Mouse (Mus musculus): ENCODE results near the gene Vamp3. TPM values are rescaled to one million over a fixed set of nuclear protein-coding genes. Genes with fewer than 3 reads are reported as not detected.

Vamp3 gene
- total RNA-seq (2021) = 10 to 100 TPM; 87.4 to 91.7 TPM
- long read RNA-seq, experiment 1, transcript Vamp3-201 (5 exons, 2,120 nt) = major isoform, 96 of 113 reads
- long read RNA-seq, experiment 1, partial matches to known transcripts = 2 of 113 reads
- long read RNA-seq, experiment 1, other reads (novel, unspliced or antisense) = 15 of 113 reads
- long read RNA-seq, experiment 2, transcript Vamp3-201 (5 exons, 2,120 nt) = major isoform, 72 of 98 reads
- long read RNA-seq, experiment 2, partial matches to known transcripts = 1 of 98 reads
- long read RNA-seq, experiment 2, other reads (novel, unspliced or antisense) = 25 of 98 reads

DNA sequence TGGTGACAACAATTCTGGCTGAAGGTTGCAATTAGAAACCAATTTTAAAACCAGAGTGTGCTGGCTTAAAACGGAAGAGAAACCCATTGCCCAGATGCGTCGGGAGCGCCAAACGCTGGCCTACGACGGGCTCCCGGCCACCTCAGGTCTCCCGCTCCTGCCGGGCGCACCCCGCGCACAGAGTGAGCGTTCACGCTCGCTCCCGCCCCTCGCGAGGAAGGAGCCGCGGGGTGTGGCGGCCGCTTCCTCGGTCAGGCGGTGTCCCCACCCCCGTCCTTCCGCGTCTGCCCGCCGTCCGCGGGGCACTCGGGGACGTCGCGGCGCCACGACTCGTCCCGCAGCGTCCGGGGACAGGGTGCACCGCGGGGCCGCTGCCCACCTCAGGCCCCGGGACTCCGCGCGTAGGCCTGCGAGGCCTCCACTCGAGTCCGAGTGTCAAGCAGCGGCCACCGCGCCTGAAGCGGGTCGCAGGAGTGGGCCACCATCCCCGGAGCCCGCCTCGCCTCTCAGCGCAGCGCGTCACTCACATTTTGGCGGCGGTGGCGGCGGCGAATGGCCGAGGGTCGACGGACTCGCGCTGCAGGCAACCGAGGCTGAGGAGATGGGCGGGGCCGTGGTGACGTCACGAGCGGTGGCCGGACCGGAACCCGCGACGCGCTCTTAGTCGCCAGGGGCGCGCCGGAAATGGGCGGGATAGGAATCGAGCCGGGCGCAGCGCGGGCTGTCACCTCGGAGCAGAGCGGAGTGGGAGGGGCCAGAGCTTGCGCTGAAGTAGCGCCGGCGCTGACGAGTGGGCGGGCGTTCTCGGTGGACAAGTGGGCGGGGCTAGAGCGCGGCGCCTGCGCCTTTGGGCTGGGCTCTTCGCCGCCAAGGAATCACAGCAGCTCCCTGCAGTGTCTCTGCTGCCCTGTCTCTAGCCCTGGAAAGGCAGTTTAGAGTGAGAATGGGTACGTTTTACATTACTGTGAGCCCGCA is at the start of gene Vamp3:
Gene Vamp3, minus strand, starts transcription at position 617 of the 975 bp plus-strand sequence.
- DNase-seq = peak; percentile 99

DNA sequence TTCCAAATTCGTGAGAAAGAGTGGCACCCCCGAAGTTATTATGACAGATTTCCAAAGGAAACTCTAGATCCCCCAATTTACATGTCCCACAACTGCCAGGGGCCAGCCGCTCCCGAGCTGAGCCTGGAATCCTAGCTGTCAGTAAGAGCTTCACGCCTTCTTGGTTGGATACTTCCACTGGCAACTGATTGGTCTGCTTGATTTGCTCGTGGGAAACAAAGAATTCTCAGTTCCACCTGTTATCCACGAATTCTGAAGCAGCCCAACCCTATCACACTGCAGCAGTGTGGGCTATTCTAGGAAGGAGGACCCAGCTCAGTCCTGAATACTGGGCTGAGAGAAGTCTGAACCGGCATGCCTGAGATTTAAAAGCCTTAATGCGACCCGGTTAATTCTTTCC is 48.7 kb upstream of the Vamp3 start:
- no peak for DNase-seq

DNA sequence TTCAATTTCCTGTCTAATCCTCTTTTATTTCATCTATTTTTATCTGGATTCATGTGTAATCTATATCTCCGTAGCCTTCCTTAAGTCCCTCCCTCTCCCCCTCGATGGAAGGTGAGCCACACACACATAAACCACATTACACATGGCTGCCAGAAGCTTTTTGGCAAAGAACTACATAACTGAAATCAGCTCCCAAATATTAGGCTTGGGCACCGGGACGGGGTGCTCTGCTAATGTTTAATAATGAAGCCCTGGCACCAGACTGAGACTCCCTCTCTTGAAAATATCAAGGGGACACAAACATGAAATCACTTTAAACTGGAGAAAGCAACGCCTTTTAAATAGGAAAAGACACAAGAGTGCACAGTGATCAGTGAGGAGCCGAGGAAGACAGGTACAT is 48.1 kb upstream of the Vamp3 start:
- no peak for DNase-seq

DNA sequence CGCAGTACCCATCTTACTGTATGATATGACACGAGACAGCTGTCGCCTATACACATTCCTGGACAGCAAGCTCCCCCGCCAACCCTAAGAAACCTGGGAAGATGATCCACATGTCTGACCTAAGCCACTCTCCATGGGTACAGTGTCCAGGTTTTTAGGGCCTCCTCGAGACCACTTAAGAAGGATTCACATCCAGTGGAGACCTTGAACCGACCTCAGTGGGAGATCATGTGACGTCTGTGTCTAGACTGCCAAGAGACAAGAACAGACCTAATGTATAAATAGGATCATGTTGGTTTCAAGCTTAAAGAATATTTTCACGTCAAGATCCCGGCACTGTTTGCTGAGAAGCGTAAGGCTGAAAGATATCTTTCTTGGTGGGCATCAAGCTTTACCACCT is 46.4 kb upstream of the Vamp3 start:
- DNase-seq = no peak

DNA sequence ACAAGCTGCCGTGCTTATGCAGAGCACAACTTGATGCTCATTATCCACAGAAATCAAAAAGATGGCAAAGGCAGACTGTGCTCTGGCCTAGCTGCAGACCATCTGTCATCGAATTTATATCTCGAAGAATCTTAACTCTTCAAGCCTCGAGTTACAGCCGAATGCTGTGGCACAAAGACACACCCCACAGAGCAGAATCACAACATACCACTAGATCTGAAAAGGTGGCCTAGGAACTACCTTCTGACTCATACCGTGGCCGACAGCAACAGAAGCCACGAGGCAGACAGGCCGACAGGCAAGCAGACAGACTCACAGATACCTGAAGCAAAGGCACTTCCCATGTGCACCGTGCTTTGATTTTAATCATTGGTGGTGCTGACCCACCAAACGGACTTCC is 45.9 kb upstream of the Vamp3 start:
- DNase-seq = no peak

DNA sequence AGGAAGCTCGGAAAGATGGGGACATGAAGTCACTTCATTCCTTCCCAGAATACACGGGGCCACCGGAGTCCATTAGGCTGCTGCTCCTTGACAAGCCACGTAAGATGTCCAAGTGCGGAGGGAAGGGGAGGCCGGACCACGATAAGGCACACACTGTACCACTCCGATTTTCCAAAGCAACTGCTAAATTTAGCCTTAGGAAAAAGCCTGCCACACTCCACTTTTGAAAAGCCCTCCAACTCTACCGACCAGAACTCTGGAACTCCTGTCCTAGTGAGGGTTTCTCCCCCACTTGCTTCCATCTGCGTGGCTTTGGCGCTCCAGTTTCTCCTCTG is 39.3 kb upstream of the Vamp3 start:
- DNase-seq = no peak

DNA sequence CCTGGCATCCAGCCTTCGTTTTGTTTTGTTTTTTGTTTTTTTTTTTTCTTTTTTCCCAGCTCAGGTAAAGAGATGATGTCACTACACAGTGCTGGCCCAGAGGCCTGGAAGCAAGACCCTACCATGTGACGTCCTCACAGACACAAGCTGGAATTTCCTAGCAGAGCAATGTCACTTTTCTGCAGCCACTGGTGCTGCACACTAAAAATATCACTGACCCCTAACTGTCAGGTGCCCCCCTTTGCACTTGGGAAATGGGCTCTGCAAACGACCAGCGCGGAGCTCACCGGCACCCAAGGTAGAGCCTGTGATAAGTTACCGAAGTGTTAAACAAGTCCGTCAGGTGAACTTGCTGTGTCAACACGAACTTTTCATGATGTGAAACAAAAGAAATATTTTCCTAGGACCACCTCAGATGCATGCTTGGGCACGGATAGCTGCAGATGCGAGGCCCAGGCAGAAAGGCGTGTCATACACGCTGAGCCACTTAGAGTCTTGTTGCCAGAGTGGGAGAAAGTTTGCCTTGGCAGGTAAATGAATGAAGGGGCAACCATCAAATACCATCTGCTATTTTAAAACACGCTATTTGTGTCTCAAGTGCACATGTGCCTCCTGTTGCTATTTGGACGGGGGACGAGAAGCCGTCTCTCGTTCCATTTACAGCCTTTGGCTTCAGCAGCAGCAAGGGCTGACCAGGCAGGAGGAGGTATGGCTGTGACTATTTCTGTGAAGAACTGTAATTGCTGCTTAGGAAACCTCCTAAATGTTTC is 38.8 kb upstream of the Vamp3 start:
- no peak for DNase-seq

DNA sequence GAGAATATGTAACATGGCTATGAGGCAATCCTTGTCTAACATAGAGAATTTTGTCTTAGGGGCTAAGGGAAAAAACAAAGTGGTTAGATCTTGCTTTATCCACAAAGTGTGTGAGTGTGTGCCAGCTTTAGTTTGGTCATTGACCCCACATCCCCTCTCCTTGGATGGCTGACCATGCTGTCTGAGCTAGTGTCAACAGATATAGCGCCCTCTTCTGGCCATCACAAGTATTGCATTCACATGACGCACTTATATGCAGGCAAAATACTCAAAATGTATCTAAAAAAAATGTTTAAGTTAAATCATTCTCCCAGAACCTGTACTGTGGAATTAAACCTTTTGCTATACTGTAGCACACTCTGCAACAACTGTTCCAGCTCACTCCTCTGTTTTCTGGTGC is 37.4 kb upstream of the Vamp3 start:
- DNase-seq = peak; percentile 27

DNA sequence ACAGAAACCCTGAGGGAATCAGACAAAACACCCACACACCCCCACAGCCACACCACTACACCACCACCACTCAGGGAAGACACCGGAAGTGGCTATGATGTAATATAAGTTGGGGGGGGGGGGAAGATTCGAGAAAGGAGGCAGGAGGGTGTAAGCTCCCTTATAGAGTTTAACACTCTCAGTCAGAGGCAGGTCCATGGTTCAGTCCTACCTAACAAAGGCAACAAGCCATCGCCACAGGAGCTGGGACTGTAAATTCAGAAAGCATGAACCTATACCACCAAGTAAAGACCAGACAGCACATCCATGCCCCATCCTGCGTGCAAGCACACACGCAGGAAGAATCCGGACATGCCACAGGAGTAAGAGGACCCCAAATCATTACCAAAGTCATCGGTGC is 31.5 kb upstream of the Vamp3 start, which contains the start of gene Gm13090:
Gene Gm13090, plus strand, starts transcription at position 301 of the 400 bp plus-strand sequence.
- no peak for DNase-seq

DNA sequence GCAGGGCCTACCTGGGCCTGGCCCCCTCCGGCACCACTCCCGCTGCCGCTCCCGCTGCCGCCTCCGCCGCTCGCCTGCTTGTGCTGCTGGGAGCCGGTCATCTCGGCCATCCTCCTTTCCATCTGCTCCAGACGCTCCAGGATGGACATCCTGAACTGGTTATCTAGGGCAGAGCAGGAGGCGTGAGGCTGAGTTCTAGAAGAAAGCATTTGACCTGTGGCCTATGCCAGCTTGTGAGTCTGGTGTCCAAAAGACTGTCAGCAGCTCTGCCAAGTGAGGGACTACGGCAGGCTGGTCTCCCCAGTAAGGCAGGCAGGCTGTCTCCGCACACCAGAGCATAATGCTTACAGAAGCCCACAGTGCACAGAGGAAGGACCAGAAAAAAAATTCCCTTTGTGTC is 31.1 kb upstream of the Vamp3 start:
- no peak for DNase-seq

DNA sequence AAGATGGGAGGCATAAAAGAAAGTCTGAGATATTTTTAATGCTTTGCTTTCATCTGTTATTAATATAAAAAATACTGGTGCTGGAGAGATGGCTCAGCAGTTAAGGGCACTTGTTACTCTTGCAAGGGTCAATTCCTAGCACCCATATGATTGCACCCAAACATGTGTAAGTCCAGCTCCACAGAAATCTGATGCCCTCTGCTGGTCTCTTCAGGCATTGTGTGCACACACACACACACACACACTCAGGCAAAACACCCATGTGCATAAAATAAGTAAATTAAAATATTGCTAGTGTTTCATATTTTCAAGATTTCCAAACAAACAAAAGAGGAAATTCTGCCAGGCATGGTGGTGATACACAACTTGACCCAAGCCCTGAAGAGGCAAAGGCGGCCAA is 29.6 kb upstream of the Vamp3 start:
- no peak for DNase-seq

DNA sequence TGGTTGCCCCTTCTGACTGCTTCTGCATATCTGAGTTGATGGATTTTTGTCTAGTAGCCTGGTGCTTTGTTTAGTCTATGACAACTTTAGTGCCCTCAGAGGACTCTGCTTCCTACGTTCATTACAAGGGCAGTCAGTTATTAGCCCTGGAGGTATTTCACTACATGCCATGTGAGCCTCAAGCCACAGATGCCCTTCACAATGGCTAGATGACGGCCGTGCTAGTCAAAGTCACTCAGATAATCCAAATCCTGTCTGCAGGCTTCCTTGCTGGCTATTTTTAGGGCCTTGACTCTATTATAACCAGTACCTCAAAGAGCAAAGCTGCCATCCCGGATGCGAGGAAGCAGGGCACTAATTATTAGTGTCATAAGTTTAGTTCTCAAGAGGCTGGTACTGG is 25.3 kb upstream of the Vamp3 start:
- DNase-seq = no peak

DNA sequence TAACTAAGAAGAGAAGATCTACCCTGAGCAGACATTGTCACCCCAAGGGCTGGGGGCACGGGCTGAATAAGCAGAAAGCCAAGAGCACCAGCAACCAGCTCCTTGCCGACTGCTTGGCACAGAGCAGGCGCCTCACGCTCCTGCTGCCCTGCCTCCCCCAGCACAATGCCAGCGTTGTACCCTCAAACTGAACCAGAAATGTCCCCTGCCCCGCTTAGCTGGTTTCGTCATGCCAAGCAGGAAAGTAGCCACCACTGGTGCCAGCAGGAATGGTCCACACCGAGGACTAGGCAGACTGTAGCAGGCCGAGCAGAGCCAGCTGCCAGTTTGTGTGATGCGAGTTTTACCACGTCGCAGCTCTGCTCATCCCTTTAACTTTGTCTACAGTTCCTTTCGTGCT is 24.2 kb upstream of the Vamp3 start:
- no peak for DNase-seq

DNA sequence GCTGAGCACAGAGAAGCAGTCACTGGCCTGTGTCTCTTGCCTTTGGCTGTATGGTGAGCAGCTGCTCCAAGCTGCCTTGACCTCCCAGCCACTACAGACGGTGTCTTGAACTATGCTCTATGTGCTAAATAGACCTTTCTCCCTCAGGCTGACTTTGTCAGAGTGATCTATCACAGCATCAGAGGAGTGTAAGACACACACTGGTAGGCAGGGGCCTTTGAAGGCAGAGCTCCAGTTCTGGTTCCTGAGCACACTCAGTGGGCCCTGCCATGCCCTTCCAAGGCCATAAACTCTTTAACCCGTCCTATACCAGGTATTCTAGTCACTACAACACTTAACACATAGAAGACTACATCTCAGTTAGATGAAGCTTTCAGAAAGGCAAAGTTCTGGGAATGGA is 23.6 kb upstream of the Vamp3 start:
- DNase-seq = no peak

DNA sequence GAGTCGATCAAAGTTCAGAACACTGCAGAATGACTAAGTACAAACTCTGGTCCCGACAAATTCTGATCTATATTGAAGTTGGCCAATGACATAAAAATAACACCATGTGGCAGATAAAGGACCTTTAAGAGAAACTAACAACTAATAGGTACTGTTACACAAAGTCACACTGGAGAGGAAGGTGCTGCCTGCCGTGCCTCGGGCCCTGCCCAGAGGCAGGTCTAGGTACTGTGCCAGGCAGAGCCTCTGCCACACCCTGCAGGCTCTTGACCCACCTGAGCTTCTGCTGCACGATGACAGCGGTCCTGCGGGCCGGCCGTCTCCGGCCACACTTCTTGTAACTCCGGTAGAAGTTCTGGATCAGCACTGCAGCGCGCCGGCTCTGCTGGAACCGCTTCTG is 17.1 kb upstream of the Vamp3 start:
- no peak for DNase-seq

DNA sequence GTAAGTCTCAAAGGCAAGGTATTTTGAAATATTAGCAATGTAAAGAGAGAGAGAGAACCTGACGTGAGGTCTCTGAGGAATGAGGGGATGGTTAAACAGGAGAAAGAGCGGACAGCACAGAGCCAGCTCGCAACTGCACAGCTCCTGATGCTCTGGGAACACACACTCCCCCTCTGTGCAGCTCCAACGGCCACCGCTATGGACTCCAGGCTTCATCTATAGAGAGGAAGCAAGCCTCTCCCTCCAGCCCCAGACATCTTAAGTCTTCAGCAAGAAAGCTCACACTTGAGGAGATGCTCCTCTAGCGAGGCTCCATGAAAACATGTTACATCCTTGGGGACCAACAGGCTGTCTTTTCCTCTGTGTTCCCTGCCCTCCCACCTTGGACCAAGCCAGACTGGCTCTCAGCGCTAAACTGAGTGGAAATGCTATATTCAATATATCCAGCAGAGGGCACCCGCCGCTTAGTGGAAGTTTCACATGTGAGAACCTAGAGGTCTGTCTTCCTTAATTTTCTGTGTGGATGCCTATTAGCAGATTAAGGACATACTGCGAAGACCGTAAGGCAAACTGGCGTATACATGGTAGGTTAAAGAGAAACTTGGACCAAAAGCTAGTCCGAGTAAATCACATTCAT is 15.5 kb upstream of the Vamp3 start:
- DNase-seq = peak; percentile 88

DNA sequence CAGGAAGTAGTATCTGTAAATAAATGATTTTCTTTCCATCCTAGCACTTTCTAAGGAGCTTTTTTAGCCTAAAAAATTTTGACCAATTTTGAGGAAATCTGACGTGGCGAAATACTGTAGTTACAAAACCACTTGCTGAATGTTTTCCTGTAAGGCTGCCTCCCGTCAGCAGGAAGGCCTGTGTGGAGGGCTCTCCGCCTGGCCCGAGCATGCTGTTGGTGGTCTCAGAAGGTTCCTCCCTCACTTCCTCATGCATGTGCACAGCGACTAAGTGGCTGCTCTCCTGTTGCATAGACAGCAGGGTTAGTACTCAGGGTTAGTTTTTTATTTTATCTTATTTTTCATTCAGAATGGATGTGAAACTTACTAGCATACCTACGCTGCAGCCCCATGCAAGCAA is 13.2 kb upstream of the Vamp3 start:
- no peak for DNase-seq

DNA sequence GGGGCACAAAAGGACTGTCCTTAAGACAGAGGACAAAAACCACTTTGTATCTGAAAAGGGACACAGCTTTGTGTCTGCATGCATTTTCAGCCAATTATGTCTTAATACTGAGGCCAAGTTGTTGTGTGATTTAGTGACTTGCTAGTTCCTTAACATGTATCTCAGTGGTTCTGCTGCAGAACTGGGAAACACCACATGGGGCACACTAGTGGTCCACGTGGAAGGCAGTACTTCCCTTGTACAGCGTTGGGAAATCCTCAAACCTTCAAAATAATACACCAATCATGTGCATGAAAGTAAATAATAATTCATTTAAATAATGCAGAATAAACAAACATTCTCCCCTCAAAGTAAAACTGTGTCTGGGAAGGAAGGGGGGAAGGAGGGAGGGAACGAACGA is 11.0 kb upstream of the Vamp3 start:
- no peak for DNase-seq

DNA sequence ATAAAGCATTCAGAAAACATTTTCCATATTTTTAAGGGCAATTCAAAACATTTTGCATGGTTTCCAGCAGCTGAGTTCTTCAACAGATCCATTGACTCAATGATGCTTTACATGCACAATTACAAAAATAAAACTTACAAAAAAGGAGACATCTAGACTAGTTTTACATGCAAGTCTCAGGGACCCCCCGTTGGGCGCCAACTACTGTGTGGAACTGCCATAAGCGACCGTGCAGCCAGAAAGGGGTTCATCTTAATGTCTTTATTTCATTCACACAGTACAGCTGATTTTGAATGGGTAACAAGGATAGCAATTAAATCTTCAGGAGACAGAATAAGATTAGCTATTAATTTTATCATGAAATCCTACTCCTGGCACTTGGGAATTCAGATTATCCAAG is 1.8 kb upstream of the Vamp3 start:
- DNase-seq = no peak

DNA sequence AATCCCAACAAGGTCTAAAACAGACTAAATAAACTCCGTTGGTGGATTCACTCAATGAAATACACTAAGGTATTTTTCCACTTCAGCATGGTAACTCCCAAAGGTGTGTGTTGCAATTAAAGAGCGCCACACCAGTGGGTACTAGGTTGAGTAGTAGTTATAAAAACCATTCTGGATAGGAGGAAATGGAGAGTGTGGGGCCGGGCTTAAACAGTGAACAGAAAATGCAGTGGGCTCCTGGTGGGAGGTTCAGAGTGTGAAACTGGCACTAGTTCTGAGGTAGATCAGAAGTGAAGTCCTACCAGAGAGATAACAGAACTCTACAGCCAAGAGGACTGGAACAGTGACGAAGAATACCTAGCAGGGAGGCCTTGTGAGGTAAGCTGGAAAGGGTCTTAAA is 871 bp upstream of the Vamp3 start:
- peak; percentile 7 for DNase-seq

DNA sequence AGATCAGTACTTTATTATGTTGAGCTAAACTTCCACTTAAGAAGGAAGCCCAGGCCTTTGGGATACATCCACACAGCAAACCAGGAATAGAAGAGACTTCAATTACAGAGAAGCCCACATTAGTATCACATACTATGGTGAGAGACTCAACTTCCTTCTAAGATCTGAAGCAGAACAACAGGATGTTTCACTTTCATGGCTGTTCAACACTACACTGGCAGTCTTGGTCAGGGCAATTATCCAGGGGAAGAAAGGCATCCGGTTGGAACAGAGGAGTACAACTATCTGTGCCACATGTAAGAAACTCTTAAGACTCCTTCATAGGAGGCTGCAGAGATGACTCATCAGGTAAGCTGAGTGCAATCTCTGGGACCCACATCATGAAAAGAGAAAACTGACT is 6.6 kb downstream of the Vamp3 start:
- no peak for DNase-seq

DNA sequence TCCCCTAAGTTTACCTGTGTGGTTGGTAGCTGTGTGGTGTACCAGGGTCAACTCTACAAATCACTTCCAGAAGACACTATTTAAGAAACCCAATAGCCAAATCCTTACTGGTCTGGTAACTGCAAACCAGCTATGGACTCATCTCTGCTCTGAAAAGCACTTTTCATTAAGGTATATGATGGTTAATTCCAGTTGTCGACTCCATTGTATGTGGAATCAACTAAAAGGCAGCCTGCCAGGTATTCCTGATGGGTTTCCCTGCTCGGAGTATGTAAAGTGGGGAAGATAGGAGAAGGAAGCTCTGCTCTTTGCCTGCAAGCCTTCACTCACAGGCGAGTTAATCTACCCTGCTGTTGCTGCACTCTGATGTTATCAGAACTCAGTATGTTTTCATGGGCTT is 11.2 kb downstream of the Vamp3 start:
- DNase-seq = no peak

Data from adrenal gland, postnatal 10 days (tissue).